Mouse (Mus musculus): ENCODE results near the gene Rnf39. TPM values are rescaled to one million over a fixed set of nuclear protein-coding genes. Genes with fewer than 3 reads are reported as not detected.

The Rnf39 gene
- polyA plus RNA-seq, 1 experiment from 2014 or later = 6.8 TPM

GRCm38 (mm10) chr17:36914108-36914507 is 28.6 kb upstream of the Rnf39 start:
- Histone ChIP-seq H3K4me1 (no peaks in the 10 kb centered on the region), H3K27ac (no peak overlapping the region), H3K9me3 (no peaks in the 10 kb centered on the region), H3K36me3 (no peaks in the 10 kb centered on the region), H3K4me3 (no peak overlapping the region), H3K4me2 (no peak overlapping the region), H3K27me3 (no peaks in the 10 kb centered on the region), H3K9ac (no peak overlapping the region)
- 15% methylated on average over 2 of the region's 2 CpGs for WGBS
- ATAC-seq (ENCODE audit: insufficient number of reproducible peaks, low FRiP score, low TSS enrichment, low read depth) = no peak

GRCm38 (mm10) chr17:36915076-36915475 is 27.6 kb upstream of the Rnf39 start:
- Histone ChIP-seq H3K4me2 (no peak overlapping the region), H3K27me3 (no peaks in the 10 kb centered on the region), H3K4me3 (no peak overlapping the region), H3K27ac (no peak overlapping the region), H3K9ac (no peak overlapping the region), H3K4me1 (no peaks in the 10 kb centered on the region), H3K36me3 (no peaks in the 10 kb centered on the region), H3K9me3 (no peaks in the 10 kb centered on the region)
- ATAC-seq (ENCODE audit: insufficient number of reproducible peaks, low FRiP score, low TSS enrichment, low read depth) = no peak
- 13% methylated on average over 9 of the region's 9 CpGs for WGBS

- no peak overlapping the region for H3K4me2 ChIP-seq
- WGBS = 40% methylated on average over 15 of the region's 15 CpGs
- ATAC-seq (ENCODE audit: insufficient number of reproducible peaks, low FRiP score, low TSS enrichment, low read depth) = no peak
Measured at GRCm38 (mm10) chr17:36920239-36920638, 22.5 kb upstream of the Rnf39 start.

GRCm38 (mm10) chr17:36922715-36923114 is 20.0 kb upstream of the Rnf39 start:
- no peak for ATAC-seq (ENCODE audit: insufficient number of reproducible peaks, low FRiP score, low TSS enrichment, low read depth)
- no peak overlapping the region for H3K4me2 ChIP-seq
- no peaks in the 10 kb centered on the region for H3K4me1 ChIP-seq
- no peaks in the 10 kb centered on the region for H3K9me3 ChIP-seq
- no peaks in the 10 kb centered on the region for H3K27me3 ChIP-seq
- no peak overlapping the region for H3K9ac ChIP-seq
- WGBS = 76% methylated on average over 4 of the region's 4 CpGs
- no peak overlapping the region for H3K27ac ChIP-seq
- no peaks in the 10 kb centered on the region for H3K36me3 ChIP-seq
- H3K4me3 ChIP-seq = no peak overlapping the region

More at GRCm38 (mm10) chr17:36920239-36920638, 22.5 kb upstream of the Rnf39 start:
- no peak overlapping the region for H3K9ac ChIP-seq
- H3K27me3 ChIP-seq = no peaks in the 10 kb centered on the region
- H3K4me3 ChIP-seq = no peak overlapping the region
- H3K36me3 ChIP-seq = no peaks in the 10 kb centered on the region
- no peaks in the 10 kb centered on the region for H3K4me1 ChIP-seq
- no peaks in the 10 kb centered on the region for H3K9me3 ChIP-seq
- H3K27ac ChIP-seq = no peak overlapping the region

- Histone ChIP-seq H3K36me3 (no peaks in the 10 kb centered on the region), H3K4me3 (no peak overlapping the region), H3K4me2 (no peak overlapping the region), H3K27ac (no peak overlapping the region), H3K9ac (no peak overlapping the region), H3K4me1 (no peaks in the 10 kb centered on the region), H3K9me3 (no peaks in the 10 kb centered on the region), H3K27me3 (no peaks in the 10 kb centered on the region)
- WGBS = 55% methylated on average over 4 of the region's 4 CpGs
- ATAC-seq (ENCODE audit: insufficient number of reproducible peaks, low FRiP score, low TSS enrichment, low read depth) = no peak
Measured at GRCm38 (mm10) chr17:36923491-36923890, 19.2 kb upstream of the Rnf39 start.

GRCm38 (mm10) chr17:36927496-36928120 is 15.1 kb upstream of the Rnf39 start:
- WGBS = 52% methylated on average over 10 of the region's 10 CpGs
- Histone ChIP-seq H3K27ac (no peak overlapping the region), H3K4me3 (no peak overlapping the region), H3K9me3 (no peaks in the 10 kb centered on the region), H3K27me3 (no peaks in the 10 kb centered on the region), H3K36me3 (no peaks in the 10 kb centered on the region), H3K4me1 (no peaks in the 10 kb centered on the region), H3K4me2 (no peak overlapping the region), H3K9ac (no peak overlapping the region)
- no peak for ATAC-seq (ENCODE audit: insufficient number of reproducible peaks, low FRiP score, low TSS enrichment, low read depth)

- Histone ChIP-seq H3K27ac (no peak overlapping the region), H3K4me3 (no peak overlapping the region), H3K36me3 (no peaks in the 10 kb centered on the region), H3K4me1 (no peaks in the 10 kb centered on the region), H3K9me3 (no peaks in the 10 kb centered on the region), H3K9ac (no peak overlapping the region), H3K4me2 (no peak overlapping the region), H3K27me3 (no peaks in the 10 kb centered on the region)
- WGBS = 69% methylated on average over 12 of the region's 12 CpGs
- no peak for ATAC-seq (ENCODE audit: insufficient number of reproducible peaks, low FRiP score, low TSS enrichment, low read depth)
Measured at GRCm38 (mm10) chr17:36929236-36929932, 13.3 kb upstream of the Rnf39 start.

- no peak for ATAC-seq (ENCODE audit: insufficient number of reproducible peaks, low FRiP score, low TSS enrichment, low read depth)
- H3K27me3 ChIP-seq = no peaks in the 10 kb centered on the region
- H3K27ac ChIP-seq = no peak overlapping the region
- no peak overlapping the region for H3K9ac ChIP-seq
- H3K4me3 ChIP-seq = no peak overlapping the region
- 67% methylated on average over 6 of the region's 6 CpGs for WGBS
- H3K4me2 ChIP-seq = no peak overlapping the region
- no peaks in the 10 kb centered on the region for H3K36me3 ChIP-seq
- no peaks in the 10 kb centered on the region for H3K4me1 ChIP-seq
- no peaks in the 10 kb centered on the region for H3K9me3 ChIP-seq
Measured at GRCm38 (mm10) chr17:36930233-36930632, 12.5 kb upstream of the Rnf39 start.

GRCm38 (mm10) chr17:36931130-36931529 is 11.6 kb upstream of the Rnf39 start:
- Histone ChIP-seq H3K9ac (no peak overlapping the region), H3K27ac (no peak overlapping the region), H3K36me3 (no peaks in the 10 kb centered on the region), H3K9me3 (no peaks in the 10 kb centered on the region), H3K4me2 (no peak overlapping the region), H3K4me3 (no peak overlapping the region), H3K4me1 (no peaks in the 10 kb centered on the region), H3K27me3 (no peaks in the 10 kb centered on the region)
- ATAC-seq (ENCODE audit: insufficient number of reproducible peaks, low FRiP score, low TSS enrichment, low read depth) = no peak
- WGBS = 81% methylated on average over 4 of the region's 4 CpGs

- 67% methylated on average over 2 of the region's 2 CpGs for WGBS
- H3K27me3 ChIP-seq = no peaks in the 10 kb centered on the region
- H3K4me3 ChIP-seq = no peak overlapping the region
- H3K4me1 ChIP-seq = no peaks in the 10 kb centered on the region
- H3K36me3 ChIP-seq = no peaks in the 10 kb centered on the region
- no peak overlapping the region for H3K9ac ChIP-seq
- ATAC-seq (ENCODE audit: insufficient number of reproducible peaks, low FRiP score, low TSS enrichment, low read depth) = no peak
- no peaks in the 10 kb centered on the region for H3K9me3 ChIP-seq
- H3K4me2 ChIP-seq = no peak overlapping the region
- no peak overlapping the region for H3K27ac ChIP-seq
Measured at GRCm38 (mm10) chr17:36931806-36932205, 10.9 kb upstream of the Rnf39 start.

GRCm38 (mm10) chr17:36938056-36938455 is 4.7 kb upstream of the Rnf39 start:
- H3K4me2 ChIP-seq = no peak overlapping the region
- no peaks in the 10 kb centered on the region for H3K9me3 ChIP-seq
- no peak overlapping the region for H3K4me3 ChIP-seq
- WGBS = 76% methylated on average over 2 of the region's 2 CpGs
- H3K4me1 ChIP-seq = peaks cover 9% of the 10 kb centered on the region
- H3K9ac ChIP-seq = no peak overlapping the region
- H3K36me3 ChIP-seq = no peaks in the 10 kb centered on the region
- ATAC-seq (ENCODE audit: insufficient number of reproducible peaks, low FRiP score, low TSS enrichment, low read depth) = no peak
- H3K27ac ChIP-seq = no peak overlapping the region
- peaks cover 25% of the 10 kb centered on the region for H3K27me3 ChIP-seq

- peak overlapping the region; percentile 93 for H3K4me2 ChIP-seq
- H3K36me3 ChIP-seq = no peaks in the 10 kb centered on the region
- H3K9ac ChIP-seq = no peak overlapping the region
- 20% methylated on average over 10 of the region's 10 CpGs for WGBS
- peaks cover 64% of the 10 kb centered on the region for H3K27me3 ChIP-seq
- ATAC-seq (ENCODE audit: insufficient number of reproducible peaks, low FRiP score, low TSS enrichment, low read depth) = peak; percentile 53
- peaks cover 27% of the 10 kb centered on the region for H3K4me1 ChIP-seq
- H3K4me3 ChIP-seq = peak overlapping the region; percentile 50
- H3K9me3 ChIP-seq = no peaks in the 10 kb centered on the region
- H3K27ac ChIP-seq = peak overlapping the region; percentile 72
Measured at GRCm38 (mm10) chr17:36942391-36942790, 327 bp upstream of the Rnf39 start.
